In genomic region chr16:22890683-22891510, GRCm38 (mm10) we compare ENCODE assay signal across 24 mouse cellular contexts. TPM values are rescaled to one million over a fixed set of nuclear protein-coding genes. Genes with fewer than 3 reads are reported as not detected.
DNase-seq lines count a peak whose midpoint lies in the region; ATAC-seq and TF ChIP-seq lines count a peak whose summit lies in the region.
"Had no signal": no experiment of that assay in that cellular context is flagged by ENCODE, and none has a peak within 500 bp of the region (broad histone marks: within the 10 kb centered on the region; RNA-seq: fewer than 3 reads in every experiment).

TSS of gene Ahsg (plus strand) at chr16:22891277.

- H3K36me3 ChIP-seq in embryonic facial prominence, embryonic 14.5 days (ENCODE audit: control insufficient read depth, insufficient read depth, low read length): no peaks in the 10 kb centered on the region
- no peaks in the 10 kb centered on the region for H3K36me3 ChIP-seq in embryonic facial prominence, embryonic 10.5 days (replicated peaks)
- no peaks in the 10 kb centered on the region for H3K36me3 ChIP-seq in liver, embryonic 15.5 days (replicated peaks)
- H3K36me3 ChIP-seq: embryonic facial prominence, embryonic 15.5 days; forebrain, embryonic 15.5 days; G1E; hindbrain, embryonic 15.5 days; midbrain, embryonic 13.5 days had no signal

- no peak within 1 kb of the TSS for H3K27ac ChIP-seq in embryonic facial prominence, embryonic 14.5 days (replicated peaks; ENCODE audit: low read depth, low read length)
- no peak within 1 kb of the TSS for H3K27ac ChIP-seq in embryonic facial prominence, embryonic 10.5 days (replicated peaks)
- H3K27ac ChIP-seq in bone marrow, adult 2 months (ENCODE audit: control insufficient read depth, insufficient read depth, low read depth, low read length, poor library complexity): no peak within 1 kb of the TSS
- H3K27ac ChIP-seq in liver, embryonic 15.5 days (replicated peaks): peak within 1 kb of the TSS; percentile 84
- no peak within 1 kb of the TSS for H3K27ac ChIP-seq in layer of hippocampus, adult 2 months
- H3K27ac ChIP-seq: embryonic facial prominence, embryonic 15.5 days; forebrain, embryonic 15.5 days; hindbrain, embryonic 15.5 days; midbrain, embryonic 13.5 days had no signal

- no peak for ATAC-seq in embryonic facial prominence, embryonic 14.5 days (ENCODE audit: low read depth)
- ATAC-seq in liver, embryonic 15.5 days (ENCODE audit: insufficient read depth): no peak
- ATAC-seq: forebrain, embryonic 15.5 days; midbrain, embryonic 13.5 days had no signal

- TF ChIP-seq POLR2A in bone marrow, adult 2 months (IDR thresholded peaks at IDR 0.05; ENCODE audit: borderline replicate concordance, control insufficient read depth, low read depth, low read length): no peak

- TF ChIP-seq CTCF in bone marrow, adult 2 months (IDR thresholded peaks at IDR 0.05; ENCODE audit: control insufficient read depth, insufficient read depth, low read length): no peak
- TF ChIP-seq CTCF in layer of hippocampus, adult 2 months (conservative IDR thresholded peaks at IDR 0.05): no peak

- 81% methylated on average over 11 of the region's 11 CpGs for WGBS in embryonic facial prominence, embryonic 14.5 days
- 90% methylated on average over 11 of the region's 11 CpGs for WGBS in embryonic facial prominence, embryonic 10.5 days
- WGBS in bone marrow, adult 2 months: 7% methylated on average over 11 of the region's 11 CpGs
- WGBS in liver, embryonic 15.5 days (ENCODE audit: insufficient replicate concordance): 36% methylated on average over 11 of the region's 11 CpGs

- no peak within 1 kb of the TSS for H3K4me3 ChIP-seq in embryonic facial prominence, embryonic 14.5 days (ENCODE audit: low read depth, low read length)
- no peak within 1 kb of the TSS for H3K4me3 ChIP-seq in embryonic facial prominence, embryonic 10.5 days
- H3K4me3 ChIP-seq in bone marrow, adult 2 months (replicated peaks; ENCODE audit: control insufficient read depth, low read depth, low read length): no peak within 1 kb of the TSS
- peak within 1 kb of the TSS; percentile 34 for H3K4me3 ChIP-seq in liver, embryonic 15.5 days (replicated peaks)
- no peak within 1 kb of the TSS for H3K4me3 ChIP-seq in layer of hippocampus, adult 2 months
- H3K4me3 ChIP-seq: embryonic facial prominence, embryonic 15.5 days; forebrain, embryonic 15.5 days; hindbrain, embryonic 15.5 days; midbrain, embryonic 13.5 days; myocyte had no signal

- H3K9ac ChIP-seq in embryonic facial prominence, embryonic 14.5 days (ENCODE audit: low read depth, low read length): no peak within 1 kb of the TSS
- H3K9ac ChIP-seq in liver, embryonic 15.5 days: no peak within 1 kb of the TSS
- H3K9ac ChIP-seq: embryonic facial prominence, embryonic 15.5 days; forebrain, embryonic 15.5 days; hindbrain, embryonic 15.5 days; midbrain, embryonic 13.5 days had no signal

- no peaks in the 10 kb centered on the region for H3K4me1 ChIP-seq in embryonic facial prominence, embryonic 14.5 days (ENCODE audit: control insufficient read depth, insufficient read depth, low read length)
- H3K4me1 ChIP-seq in embryonic facial prominence, embryonic 10.5 days: peaks cover 4% of the 10 kb centered on the region; the same call in 1 of the 2 replicates
- no peaks in the 10 kb centered on the region for H3K4me1 ChIP-seq in bone marrow, adult 2 months (ENCODE audit: control insufficient read depth, insufficient read depth, low read length)
- peaks cover 16% of the 10 kb centered on the region for H3K4me1 ChIP-seq in liver, embryonic 15.5 days (replicated peaks)
- H3K4me1 ChIP-seq: embryonic facial prominence, embryonic 15.5 days; forebrain, embryonic 15.5 days; hindbrain, embryonic 15.5 days; midbrain, embryonic 13.5 days had no signal

- no peaks in the 10 kb centered on the region for H3K27me3 ChIP-seq in embryonic facial prominence, embryonic 14.5 days (replicated peaks; ENCODE audit: control insufficient read depth, insufficient read depth, low read length)
- H3K27me3 ChIP-seq in embryonic facial prominence, embryonic 10.5 days (replicated peaks; ENCODE audit: low read depth, poor library complexity, severe bottlenecking): no peaks in the 10 kb centered on the region
- H3K27me3 ChIP-seq in liver, embryonic 15.5 days: no peaks in the 10 kb centered on the region
- H3K27me3 ChIP-seq: embryonic facial prominence, embryonic 15.5 days; forebrain, embryonic 15.5 days; hindbrain, embryonic 15.5 days; midbrain, embryonic 13.5 days had no signal

- DNase-seq in embryonic facial prominence, embryonic 14.5 days (ENCODE audit: low spot score): peak; percentile 22
- no peak for DNase-seq in embryonic facial prominence, embryonic 10.5 days (ENCODE audit: low spot score)
- DNase-seq in 416B (ENCODE audit: low read depth): peak; percentile 78
- no peak for DNase-seq in frontal cortex, adult 2 months (ENCODE audit: extremely low spot score in 1 of 2, low spot score in 1 of 2)
- no peak for DNase-seq in thymus, postnatal 25 days
- DNase-seq in layer of hippocampus, adult 2 months (ENCODE audit: low spot score in 2 of 2): no peak
- DNase-seq: cerebellum, adult 18-20 months; heart, postnatal 10 days; kidney, postnatal 10 days; layer of hippocampus, adult 9-11 months; lung, adult 18-20 months; lung, postnatal 4 days had no signal

- no peak within 1 kb of the TSS for H3K4me2 ChIP-seq in embryonic facial prominence, embryonic 14.5 days (ENCODE audit: low read depth, low read length)
- no peak within 1 kb of the TSS for H3K4me2 ChIP-seq in liver, embryonic 15.5 days
- H3K4me2 ChIP-seq: embryonic facial prominence, embryonic 15.5 days; forebrain, embryonic 15.5 days; hindbrain, embryonic 15.5 days; midbrain, embryonic 13.5 days had no signal

- H3K9me3 ChIP-seq in embryonic facial prominence, embryonic 14.5 days (ENCODE audit: control insufficient read depth, low read length): no peaks in the 10 kb centered on the region
- no peaks in the 10 kb centered on the region for H3K9me3 ChIP-seq in embryonic facial prominence, embryonic 10.5 days
- no peaks in the 10 kb centered on the region for H3K9me3 ChIP-seq in liver, embryonic 15.5 days (replicated peaks)
- H3K9me3 ChIP-seq: embryonic facial prominence, embryonic 15.5 days; forebrain, embryonic 15.5 days; G1E; hindbrain, embryonic 15.5 days; midbrain, embryonic 13.5 days had no signal

RNA-seq across cellular contexts. Expression of gene Ahsg, which starts in this region (rescaled TPM):
- 0.16 TPM in 1 of 2 replicates, not detected in the other for polyA plus RNA-seq in embryonic facial prominence, embryonic 14.5 days (2014; fragmentation: Nextera tagmentation; extraction: Ambion mirVana)
- polyA plus RNA-seq in embryonic facial prominence, embryonic 10.5 days (2016; fragmentation: Nextera tagmentation; extraction: Ambion mirVana): not detected in 2 replicates
- polyA plus RNA-seq in bone marrow, adult 2 months (2011; ENCODE audit: insufficient read depth, insufficient read length, low replicate concordance, missing spikeins): 15.5 and 61.2 TPM in 2 replicates
- polyA plus RNA-seq in liver, embryonic 15.5 days (2015; fragmentation: Nextera tagmentation; extraction: Ambion mirVana): 2,676 and 4,109 TPM in 2 replicates
- polyA plus RNA-seq in frontal cortex, adult 2 months (2012; rRNA removed): 0.14 and 0.42 TPM in 2 replicates
- total RNA-seq in layer of hippocampus, adult 2 months (2021): not detected
- total RNA-seq: left cerebral cortex, postnatal 25 days; neutrophil, adult 5-6 weeks had no signal
- polyA plus RNA-seq: C2C12; cortical plate, adult 2 months; forebrain, embryonic 15.5 days; myocyte had no signal

Comparison
In these comparisons a context has a peak if more than half of its experiments do, and no peak if none do; other contexts are left out.
1. RNA of gene Ahsg (polyA plus RNA-seq): 2,676 to 4,109 TPM in liver, embryonic 15.5 days and 15.5 to 61.2 TPM in bone marrow, adult 2 months; 0.14 to 0.42 TPM in frontal cortex, adult 2 months, 0.16 TPM in embryonic facial prominence, embryonic 14.5 days and not detected in embryonic facial prominence, embryonic 10.5 days; every median in the first group is over 10 times any median in the second.
2. RNA of gene Ahsg (polyA plus RNA-seq): 2,676 to 4,109 TPM in liver, embryonic 15.5 days; 15.5 to 61.2 TPM in bone marrow, adult 2 months; every median in the first group is over 10 times any median in the second.
3. Peak in DNase-seq in embryonic facial prominence, embryonic 14.5 days; RNA of the gene not detected or under 1 TPM.